Mouse (Mus musculus) lung, postnatal 14 days (tissue): ENCODE results near the gene Cabin1.

Source experiments
- DNase-seq: peaks from one replicate; pipeline ENCODE4 v3.0.0; 2021

Cabin1 gene

GRCm38 (mm10) chr10:75633576-75634139 lies 130.5 kb downstream of the Cabin1 start:
- DNase-seq: no peak

- DNase-seq: no peak
Measured at GRCm38 (mm10) chr10:75633048-75633447, 131.1 kb downstream of the Cabin1 start.

GRCm38 (mm10) chr10:75632633-75633032 lies 131.5 kb downstream of the Cabin1 start:
- no peak for DNase-seq

GRCm38 (mm10) chr10:75627490-75627889 lies 136.7 kb downstream of the Cabin1 start:
- DNase-seq: no peak

- DNase-seq: no peak
Measured at GRCm38 (mm10) chr10:75626991-75627390, 137.2 kb downstream of the Cabin1 start.

- DNase-seq: no peak
Measured at GRCm38 (mm10) chr10:75625920-75626319, 138.2 kb downstream of the Cabin1 start.

- no peak for DNase-seq
Measured at GRCm38 (mm10) chr10:75620818-75621217, 143.3 kb downstream of the Cabin1 start.

GRCm38 (mm10) chr10:75616044-75616443 lies 148.1 kb downstream of the Cabin1 start:
- no peak for DNase-seq

GRCm38 (mm10) chr10:75610486-75610885 lies 153.7 kb downstream of the Cabin1 start:
- no peak for DNase-seq

GRCm38 (mm10) chr10:75608975-75609374 lies 155.2 kb downstream of the Cabin1 start:
- no peak for DNase-seq

- DNase-seq: no peak
Measured at GRCm38 (mm10) chr10:75607253-75607652, 156.9 kb downstream of the Cabin1 start.

- DNase-seq: no peak
Measured at GRCm38 (mm10) chr10:75605162-75605846, 158.8 kb downstream of the Cabin1 start.

- no peak for DNase-seq
Measured at GRCm38 (mm10) chr10:75600189-75600730, 163.9 kb downstream of the Cabin1 start.
